Mouse (Mus musculus) midbrain, embryonic 16.5 days (tissue): ENCODE results near the gene Lmf2. TPM values are rescaled to one million over a fixed set of nuclear protein-coding genes. Genes with fewer than 3 reads are reported as not detected.

ENCODE experiments used
- ATAC-seq: fragments of 200-750 bp; cut with Nextera tagmentation; 2 replicates; pipeline ENCODE4 v1.8.0; 2017; ENCODE audit warnings: moderate TSS enrichment
- H3K27ac ChIP-seq: fragments of 300-500 bp; sonication (generic); 2 replicates; pipeline ENCODE4 v1.5.1; 2014; ENCODE audit warnings: mild to moderate bottlenecking, low read length, mixed read lengths
- H3K27me3 ChIP-seq: fragments of 300-500 bp; sonication (generic); 2 replicates; pipeline ENCODE4 v1.6.1; 2014; ENCODE audit warnings: low read depth, low read length, mixed read lengths; ENCODE audit not compliant: control insufficient read depth, insufficient read depth
- H3K36me3 ChIP-seq: fragments of 300-500 bp; sonication (generic); 2 replicates; pipeline ENCODE4 v1.6.1; 2014; ENCODE audit warnings: mild to moderate bottlenecking, low read length, moderate library complexity, mixed read lengths; ENCODE audit not compliant: control insufficient read depth, insufficient read depth
- H3K4me1 ChIP-seq: fragments of 300-500 bp; sonication (generic); 2 replicates; pipeline ENCODE4 v1.6.1; 2014; ENCODE audit warnings: mild to moderate bottlenecking, low read length, mixed read lengths; ENCODE audit not compliant: control insufficient read depth, insufficient read depth
- H3K4me2 ChIP-seq: fragments of 300-500 bp; sonication (generic); 2 replicates; pipeline ENCODE4 v1.6.1; 2014; ENCODE audit warnings: mild to moderate bottlenecking, low read length, mixed read lengths
- H3K4me3 ChIP-seq: fragments of 300-500 bp; sonication (generic); 2 replicates; pipeline ENCODE4 v1.5.1; 2014; ENCODE audit warnings: low read depth, mild to moderate bottlenecking, low read length, moderate library complexity, mixed read lengths
- H3K9ac ChIP-seq: fragments of 300-500 bp; sonication (generic); 2 replicates; pipeline ENCODE4 v1.6.1; 2014; ENCODE audit warnings: low read depth, low read length, mixed read lengths
- H3K9me3 ChIP-seq: fragments of 300-500 bp; sonication (generic); replicated peaks from 2 replicates; pipeline ENCODE4 v1.6.1; 2014; ENCODE audit warnings: mild to moderate bottlenecking, low read length, mixed read lengths; ENCODE audit not compliant: control insufficient read depth, poor library complexity, severe bottlenecking
- WGBS: fragments of 180-500 bp; shearing (Covaris S2); extraction: QIAGEN DNeasy Blood & Tissue Kit; methylation state at CpG from one replicate; pipeline ENCODE4 v1.1.7; 2014; 5-methylcytosine and 5-hydroxymethylcytosine counted together
- polyA plus RNA-seq: library from polyadenylated mRNA; unstranded; fragments of >200 nt; fragmentation: Nextera tagmentation; extraction: Ambion mirVana; gene quantifications from 2 replicates; pipeline ENCODE4 v1.2.1, GENCODE M21; 2015

Lmf2 gene
- polyA plus RNA-seq, 1 experiment from 2014 or later: 34.9 TPM

DNA sequence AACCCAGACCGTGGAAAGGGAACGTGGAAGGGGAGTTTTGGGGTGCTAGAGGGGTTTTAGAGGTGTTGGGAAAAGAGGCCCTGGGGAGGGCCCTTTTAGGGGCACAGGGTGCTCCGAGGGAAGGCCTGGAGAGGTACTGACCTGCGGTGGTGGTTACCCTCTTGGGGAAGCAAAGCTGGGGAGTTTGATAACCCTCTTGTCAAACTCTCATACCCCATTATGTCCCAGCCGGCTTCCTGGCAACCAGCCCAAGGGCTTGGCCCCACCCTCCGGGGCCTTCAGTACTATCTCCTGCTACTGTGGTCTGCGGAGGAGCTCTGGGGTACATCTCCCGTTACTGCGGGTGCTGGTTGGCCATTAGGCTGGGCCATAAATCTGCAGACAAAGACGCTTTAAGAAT, 24.0 kb upstream of the Lmf2 start:
- no peak for ATAC-seq
- no peaks in the 10 kb centered on the region for H3K9me3 ChIP-seq
- H3K27ac ChIP-seq: no peak overlapping the region
- peaks cover 35% of the 10 kb centered on the region for H3K27me3 ChIP-seq
- peak overlapping the region; percentile 40; the same call in 1 of the 2 replicates for H3K4me3 ChIP-seq
- H3K9ac ChIP-seq: no peak overlapping the region
- 13% methylated on average over 10 of the region's 10 CpGs for WGBS
- H3K36me3 ChIP-seq: no peaks in the 10 kb centered on the region
- peaks cover 13% of the 10 kb centered on the region; the same call in 1 of the 2 replicates for H3K4me1 ChIP-seq
- peak overlapping the region; percentile 72 for H3K4me2 ChIP-seq

DNA sequence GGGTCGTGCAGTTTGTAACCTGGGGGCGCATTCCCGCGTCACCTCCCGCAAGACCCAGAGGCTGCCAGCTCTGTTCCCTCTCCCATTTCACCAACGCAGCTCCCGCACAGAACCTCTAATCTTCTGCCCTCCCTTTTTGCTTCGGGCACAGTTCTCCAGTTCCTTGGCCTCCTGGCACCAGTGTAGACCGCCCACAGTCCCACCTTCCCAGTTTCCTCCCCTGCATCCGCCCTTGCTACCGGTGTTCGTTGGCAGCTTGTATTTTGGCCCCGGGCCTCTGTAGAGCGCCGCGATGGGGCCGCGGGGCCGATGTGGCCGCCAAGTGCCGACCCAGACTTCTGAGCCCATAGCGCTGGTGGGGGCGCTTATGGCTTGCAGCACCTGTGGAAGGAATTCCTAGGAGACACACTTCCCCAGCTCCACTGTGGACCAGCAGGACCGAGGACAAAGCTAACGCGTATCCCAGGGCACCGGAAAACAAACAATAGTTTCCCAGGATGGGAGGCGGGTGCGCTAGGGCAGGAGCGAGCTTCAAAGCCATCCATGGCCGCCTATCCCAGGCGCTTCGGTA, 23.5 kb upstream of the Lmf2 start, which contains the start of gene Odf3b:
Gene Odf3b, minus strand, starts transcription at position 452 of the 571 bp plus-strand sequence.
- ATAC-seq: peak; percentile 25; the same call in 1 of the 2 replicates
- peaks cover 17% of the 10 kb centered on the region; the same call in 1 of the 2 replicates for H3K4me1 ChIP-seq
- H3K27me3 ChIP-seq: peaks cover 35% of the 10 kb centered on the region
- H3K4me2 ChIP-seq: peak within 1 kb of the TSS; percentile 72
- no peak within 1 kb of the TSS for H3K27ac ChIP-seq
- H3K36me3 ChIP-seq: no peaks in the 10 kb centered on the region
- H3K4me3 ChIP-seq: peak within 1 kb of the TSS; percentile 40
- under 1% methylated on average over 31 of the region's 33 CpGs for WGBS
- H3K9ac ChIP-seq: peak within 1 kb of the TSS; percentile 49
- H3K9me3 ChIP-seq: no peaks in the 10 kb centered on the region

DNA sequence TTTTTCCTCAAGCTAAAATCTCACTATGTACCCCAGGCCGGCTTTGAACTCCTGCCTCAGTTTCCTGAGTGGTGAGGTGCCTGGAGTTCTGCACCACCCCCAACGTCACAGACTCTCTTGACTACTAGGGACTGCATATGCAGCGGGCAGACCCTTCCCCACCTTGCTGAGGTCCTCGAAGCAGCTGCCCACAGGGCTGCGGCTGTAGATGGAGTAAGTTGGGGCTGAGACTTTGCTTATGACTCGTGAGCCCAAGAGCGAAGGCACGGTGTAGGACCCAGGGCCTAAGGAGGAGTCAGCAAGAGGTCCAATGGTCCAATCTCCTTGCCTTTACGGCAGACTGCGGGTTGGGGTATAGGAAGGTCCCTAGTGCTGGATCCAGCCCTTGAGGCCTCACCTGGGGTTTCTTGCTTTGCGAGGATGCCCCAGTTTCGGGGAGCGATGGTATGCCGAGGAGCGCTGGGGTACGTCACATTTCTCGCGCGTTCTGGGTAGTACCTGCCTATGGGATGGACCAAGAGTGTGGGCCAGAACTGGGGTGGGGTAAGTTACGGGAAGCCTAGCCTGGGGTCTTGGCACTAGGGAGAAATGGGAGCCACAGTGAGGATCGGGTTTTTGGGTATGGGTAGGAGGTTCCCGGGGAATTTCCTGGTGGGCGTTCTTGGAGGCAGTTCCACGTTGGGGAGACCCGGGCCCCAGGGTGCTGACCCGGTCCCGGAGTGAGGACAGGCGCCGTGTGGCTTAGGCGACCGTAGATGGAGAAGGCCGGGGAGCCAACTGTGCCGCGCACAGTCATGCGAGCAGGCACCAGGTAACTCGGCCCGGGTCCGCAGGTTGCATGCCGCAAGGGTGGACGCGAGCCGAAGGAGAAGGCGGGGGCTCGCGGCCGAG, 22.7 kb upstream of the Lmf2 start:
- Histone ChIP-seq H3K4me1 (peaks cover 17% of the 10 kb centered on the region; the same call in 1 of the 2 replicates), H3K9ac (peak overlapping the region; percentile 49), H3K4me2 (peak overlapping the region; percentile 72), H3K4me3 (peak overlapping the region; percentile 40), H3K27ac (no peak overlapping the region), H3K27me3 (peaks cover 35% of the 10 kb centered on the region), H3K36me3 (no peaks in the 10 kb centered on the region), H3K9me3 (no peaks in the 10 kb centered on the region)
- WGBS: 13% methylated on average over 41 of the region's 46 CpGs
- ATAC-seq: no peak

DNA sequence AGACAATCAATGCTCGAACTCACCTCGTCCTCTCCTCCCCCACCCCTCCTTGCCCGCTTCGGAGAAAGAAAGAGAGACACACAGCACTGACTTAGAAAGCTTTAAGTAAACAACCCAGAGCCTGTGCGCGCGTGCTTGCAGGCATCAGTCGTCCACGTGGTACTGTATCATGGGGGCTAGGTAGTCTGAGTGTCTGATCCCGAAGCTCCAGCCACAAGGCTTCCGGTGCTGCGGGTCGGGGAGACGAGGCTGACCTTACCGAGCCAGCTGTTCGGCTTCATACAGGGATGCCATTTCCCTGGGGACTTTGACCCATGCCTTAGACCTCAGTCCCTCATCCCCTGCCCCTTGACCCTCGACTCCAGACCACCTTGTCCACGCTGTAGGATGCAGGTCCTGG, 21.9 kb upstream of the Lmf2 start:
- H3K4me1 ChIP-seq: peaks cover 24% of the 10 kb centered on the region
- WGBS: 7% methylated on average over 18 of the region's 18 CpGs
- no peak for ATAC-seq
- no peaks in the 10 kb centered on the region for H3K36me3 ChIP-seq
- H3K27me3 ChIP-seq: peaks cover 35% of the 10 kb centered on the region
- no peak overlapping the region for H3K4me3 ChIP-seq
- no peaks in the 10 kb centered on the region for H3K9me3 ChIP-seq
- no peak overlapping the region for H3K4me2 ChIP-seq
- no peak overlapping the region for H3K9ac ChIP-seq
- H3K27ac ChIP-seq: no peak overlapping the region

DNA sequence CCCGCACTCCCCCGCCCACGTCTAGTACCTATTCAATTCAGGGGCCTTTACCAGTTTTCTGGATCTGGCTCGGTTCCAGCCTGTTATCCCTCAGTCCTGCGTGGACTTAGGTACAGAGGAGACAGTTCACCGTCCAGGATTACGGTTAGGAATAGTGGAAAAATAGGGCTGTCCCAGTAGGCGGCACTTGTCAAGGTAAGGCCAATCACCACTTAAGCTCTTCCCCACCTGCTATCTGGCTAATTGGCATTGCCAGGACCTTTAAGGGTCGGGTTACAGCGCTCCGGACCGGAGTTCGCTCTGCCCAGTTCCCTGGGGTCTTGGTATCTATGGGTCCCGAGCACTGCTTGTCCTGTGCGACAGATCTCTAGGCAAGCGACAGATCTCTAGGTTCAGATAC, 21.5 kb upstream of the Lmf2 start, which contains the start of gene Tymp:
Gene Tymp, minus strand, starts transcription at position 83 of the 400 bp plus-strand sequence.
- no peak within 1 kb of the TSS for H3K4me3 ChIP-seq
- H3K4me2 ChIP-seq: no peak within 1 kb of the TSS
- no peak for ATAC-seq
- 20% methylated on average over 16 of the region's 16 CpGs for WGBS
- H3K9me3 ChIP-seq: no peaks in the 10 kb centered on the region
- no peak within 1 kb of the TSS for H3K27ac ChIP-seq
- peaks cover 1% of the 10 kb centered on the region for H3K36me3 ChIP-seq
- no peak within 1 kb of the TSS for H3K9ac ChIP-seq
- H3K4me1 ChIP-seq: peaks cover 24% of the 10 kb centered on the region
- peaks cover 35% of the 10 kb centered on the region for H3K27me3 ChIP-seq

DNA sequence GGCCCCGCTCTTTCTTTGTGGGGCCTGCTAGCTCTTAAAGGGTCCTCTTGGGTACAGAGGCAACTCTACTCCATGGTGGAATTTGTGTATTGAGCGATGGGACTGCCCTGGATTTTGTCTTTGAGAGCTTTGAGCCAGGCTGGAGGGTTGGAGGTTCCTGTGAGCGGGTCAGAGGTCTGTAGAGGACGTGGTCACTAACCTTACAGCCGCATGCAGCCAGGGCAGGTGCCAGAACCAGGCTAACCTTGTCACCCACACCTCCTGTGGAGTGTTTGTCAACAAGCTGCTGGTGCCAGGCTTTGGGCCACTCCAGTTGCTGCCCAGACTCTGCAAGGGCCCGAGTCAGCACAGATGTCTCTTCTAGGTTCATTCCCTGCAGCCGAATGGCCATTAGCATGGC, 20.6 kb upstream of the Lmf2 start:
- Histone ChIP-seq H3K9me3 (no peaks in the 10 kb centered on the region), H3K9ac (no peak overlapping the region), H3K4me3 (no peak overlapping the region), H3K27me3 (peaks cover 35% of the 10 kb centered on the region), H3K36me3 (peaks cover 7% of the 10 kb centered on the region), H3K4me1 (peaks cover 24% of the 10 kb centered on the region), H3K27ac (no peak overlapping the region), H3K4me2 (no peak overlapping the region)
- ATAC-seq: no peak
- 80% methylated on average over 7 of the region's 7 CpGs for WGBS

DNA sequence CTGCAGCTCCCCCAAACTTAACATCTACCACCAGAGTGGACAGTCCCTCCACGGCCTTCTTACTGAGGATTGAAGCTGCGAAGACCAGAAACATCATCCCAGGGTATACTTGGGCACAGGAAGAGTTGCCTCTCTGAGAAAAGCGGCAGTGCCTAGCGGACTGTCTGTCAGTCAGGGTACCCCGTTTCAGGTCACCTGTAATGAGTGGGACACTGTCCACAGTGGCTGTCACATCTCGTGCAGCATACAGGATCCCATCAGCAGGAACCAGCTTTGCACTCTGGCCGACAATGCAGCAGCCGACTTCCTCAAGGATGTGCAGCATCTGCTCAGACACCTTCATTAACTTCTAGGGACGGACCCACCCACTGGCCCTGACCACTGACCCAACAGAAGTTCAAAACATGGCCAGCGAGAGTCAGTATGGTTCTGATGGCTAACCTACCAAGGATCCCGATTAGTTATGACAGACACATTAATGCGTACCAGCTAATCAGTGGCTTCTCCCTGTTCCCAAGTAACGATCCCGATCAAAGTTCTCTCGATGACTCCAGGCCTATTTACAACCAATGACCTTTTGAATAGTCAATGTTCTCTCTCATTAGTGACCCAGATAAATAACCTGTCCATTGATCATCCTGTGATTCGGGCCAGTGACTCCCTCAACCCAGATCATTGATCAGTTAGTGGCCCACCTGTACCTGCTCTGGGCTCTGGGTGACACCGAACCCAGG, 19.5 kb upstream of the Lmf2 start:
- Histone ChIP-seq H3K4me3 (no peak overlapping the region), H3K9me3 (no peaks in the 10 kb centered on the region), H3K27ac (no peak overlapping the region), H3K27me3 (peaks cover 35% of the 10 kb centered on the region), H3K4me2 (no peak overlapping the region), H3K9ac (no peak overlapping the region), H3K36me3 (peaks cover 12% of the 10 kb centered on the region), H3K4me1 (peaks cover 24% of the 10 kb centered on the region)
- WGBS: 92% methylated on average over 17 of the region's 17 CpGs
- ATAC-seq: no peak

DNA sequence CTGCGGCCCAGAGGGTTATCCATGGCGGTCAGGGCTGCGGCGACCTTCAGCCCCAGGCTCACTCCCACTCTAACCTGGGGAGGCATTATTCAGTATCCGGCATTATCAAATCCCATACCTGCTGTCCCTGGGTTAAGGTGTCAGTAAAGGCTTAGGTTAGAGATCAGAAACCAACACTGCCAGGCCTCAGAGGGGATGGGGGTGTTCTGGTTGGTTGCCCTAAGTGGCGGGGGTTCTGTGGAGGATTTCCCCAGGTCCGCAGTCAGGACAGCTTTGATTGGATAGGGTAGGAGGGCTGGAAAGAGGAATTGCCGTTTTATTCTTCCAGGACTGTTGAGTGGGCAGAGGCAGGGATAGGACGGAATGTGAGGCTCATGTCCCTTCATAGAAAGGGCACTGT, 18.9 kb upstream of the Lmf2 start:
- 44% methylated on average over 9 of the region's 9 CpGs for WGBS
- peaks cover 23% of the 10 kb centered on the region for H3K4me1 ChIP-seq
- peak overlapping the region; percentile 82 for H3K4me2 ChIP-seq
- H3K27ac ChIP-seq: peak overlapping the region; percentile 94
- peak overlapping the region; percentile 72 for H3K4me3 ChIP-seq
- ATAC-seq: peak; percentile 12; the same call in 1 of the 2 replicates
- H3K27me3 ChIP-seq: peaks cover 32% of the 10 kb centered on the region
- H3K9ac ChIP-seq: peak overlapping the region; percentile 88
- no peaks in the 10 kb centered on the region for H3K9me3 ChIP-seq
- H3K36me3 ChIP-seq: peaks cover 16% of the 10 kb centered on the region
